Mouse (Mus musculus) v-Abl transformed pro-B cells (cell line): Measurements from ENCODE around the gene Abhd2.

ENCODE experiments used
- in situ Hi-C, 2 experiments: fragments of 400-800 bp; cut with MboI; formaldehyde crosslinking; loops; one replicate each; pipeline ENCODE4 v1.15.1; 2025; ENCODE audit not compliant: unreplicated experiment in 2 of 2

Abhd2 gene

DNA sequence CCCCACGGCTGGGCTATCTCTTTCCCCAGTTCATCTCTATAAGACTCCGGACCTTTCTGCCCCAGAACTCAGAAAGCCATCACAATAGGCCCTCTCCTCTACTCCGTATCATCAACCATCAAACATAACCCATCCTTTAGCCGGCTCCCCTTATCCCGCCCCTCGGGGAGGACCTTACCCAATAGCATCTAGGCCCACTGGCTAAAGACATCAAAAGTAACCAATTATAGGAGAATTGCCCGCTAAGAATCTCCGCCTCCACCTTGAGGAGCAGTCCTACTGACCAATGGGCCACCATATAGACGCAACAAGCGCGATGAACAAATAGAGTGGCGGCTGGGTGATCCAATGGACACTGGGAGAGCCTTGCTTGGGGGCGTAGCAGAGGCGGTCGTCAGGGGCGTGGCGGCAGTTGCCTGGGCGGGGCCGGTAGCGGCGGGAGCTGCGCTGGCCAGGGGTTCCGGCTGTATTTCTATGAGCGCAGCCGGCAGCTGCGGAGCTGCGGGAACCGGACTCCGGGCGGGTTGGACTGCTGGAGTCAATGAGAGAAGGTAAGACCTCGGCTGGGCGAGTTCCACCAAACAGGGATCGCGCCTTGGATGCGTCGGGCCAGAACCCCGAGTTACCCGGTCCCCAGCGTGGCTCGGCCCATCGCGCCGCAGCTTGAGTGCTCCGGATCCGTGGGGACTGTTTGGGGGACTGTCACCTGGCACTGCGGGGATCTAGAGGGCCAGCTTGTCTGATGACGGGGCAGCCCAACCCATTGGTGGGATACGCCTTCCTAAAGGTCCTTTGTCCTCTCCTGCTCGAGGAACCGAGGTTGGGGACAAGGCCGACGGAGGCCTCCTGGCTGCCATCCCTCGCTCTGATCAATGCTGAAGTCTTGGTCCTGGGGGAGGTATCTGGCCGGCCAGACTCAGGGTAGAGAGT is at the start of gene Abhd2:
Gene Abhd2 (plus strand): TSS at position 411 of the 930 bp plus-strand sequence.
- in situ Hi-C loops, result no loop called here

DNA sequence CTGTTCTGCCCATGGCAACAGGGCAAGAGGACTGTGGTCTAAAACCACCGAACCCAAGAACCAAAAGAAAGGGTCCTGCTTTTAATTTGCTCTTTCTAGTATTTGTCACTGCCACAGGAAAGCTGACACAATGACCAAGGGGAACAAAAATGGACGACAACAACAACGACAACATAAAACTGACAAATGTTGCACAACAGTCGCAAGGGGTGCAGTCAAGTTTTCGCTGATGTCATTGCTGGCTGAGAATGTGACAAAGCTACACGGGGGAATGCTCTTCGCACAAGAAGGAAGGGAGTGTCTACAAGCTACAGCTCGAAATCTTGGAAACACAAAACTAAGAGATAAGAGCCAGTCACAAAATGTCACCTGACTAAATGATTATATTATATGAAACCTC is 47.5 kb upstream of the Abhd2 start:
- in situ Hi-C loops, result loop anchor here in 1 of 2 experiments (10.0 kb wide), 2 partner anchors 301 to 421 kb away; no protein-coding TSS in a partner anchor

DNA sequence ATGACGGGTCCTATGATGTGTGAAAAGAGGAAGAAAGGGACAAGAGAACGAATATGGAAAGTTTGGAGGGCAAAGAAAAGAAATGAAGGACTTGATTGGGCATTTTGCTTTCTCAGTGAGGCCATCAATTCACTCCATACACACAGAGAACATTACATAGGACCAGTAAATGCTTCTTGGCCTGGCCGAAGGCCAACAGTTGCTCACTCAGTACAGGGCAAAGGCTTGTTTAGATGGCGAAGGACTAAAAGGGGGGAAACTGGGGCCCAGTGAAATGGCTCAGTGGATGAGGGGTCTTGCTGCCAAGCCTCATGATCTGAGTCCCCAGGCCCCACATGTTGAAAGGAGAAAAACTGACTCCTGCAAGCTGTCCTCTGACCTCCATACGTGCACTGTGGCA is 46.8 kb upstream of the Abhd2 start:
- in situ Hi-C loops, result loop anchor here in 1 of 2 experiments (10.0 kb wide), 2 partner anchors 301 to 421 kb away; no protein-coding TSS in a partner anchor

DNA sequence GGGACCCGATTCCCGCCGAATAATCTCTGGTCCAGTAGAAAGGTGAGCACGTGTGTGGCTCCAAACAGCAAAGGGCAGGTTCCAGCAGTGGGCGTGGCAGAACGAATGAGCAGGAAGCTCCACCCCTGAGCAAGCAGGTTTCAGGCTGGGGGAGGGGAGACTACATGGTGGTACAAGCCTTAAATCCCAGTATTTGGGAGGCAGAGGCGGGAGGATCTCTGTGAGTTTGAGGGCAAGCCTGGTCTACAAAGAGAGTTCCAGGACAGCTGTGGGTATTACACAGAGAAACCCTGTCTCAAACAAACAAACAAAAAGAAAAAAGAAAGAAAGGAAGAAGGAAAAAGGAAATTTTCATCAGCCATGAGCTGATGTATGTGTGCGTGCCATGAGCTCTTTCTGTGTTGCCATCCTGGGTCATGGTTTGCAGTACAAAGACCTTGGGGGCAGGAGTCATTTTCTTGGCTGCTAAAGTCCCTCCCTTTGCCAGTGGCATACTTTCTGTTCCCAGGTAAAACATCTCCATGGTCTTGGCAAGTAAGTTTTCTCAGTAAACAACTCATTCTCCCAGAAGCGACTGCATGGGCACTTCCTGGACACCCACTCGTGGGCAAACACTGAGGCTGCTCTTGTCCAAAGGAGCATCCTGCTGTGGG is 46.0 kb upstream of the Abhd2 start:
- in situ Hi-C loops, result loop anchor here in 1 of 2 experiments (10.0 kb wide), 2 partner anchors 302 to 422 kb away; no protein-coding TSS in a partner anchor

DNA sequence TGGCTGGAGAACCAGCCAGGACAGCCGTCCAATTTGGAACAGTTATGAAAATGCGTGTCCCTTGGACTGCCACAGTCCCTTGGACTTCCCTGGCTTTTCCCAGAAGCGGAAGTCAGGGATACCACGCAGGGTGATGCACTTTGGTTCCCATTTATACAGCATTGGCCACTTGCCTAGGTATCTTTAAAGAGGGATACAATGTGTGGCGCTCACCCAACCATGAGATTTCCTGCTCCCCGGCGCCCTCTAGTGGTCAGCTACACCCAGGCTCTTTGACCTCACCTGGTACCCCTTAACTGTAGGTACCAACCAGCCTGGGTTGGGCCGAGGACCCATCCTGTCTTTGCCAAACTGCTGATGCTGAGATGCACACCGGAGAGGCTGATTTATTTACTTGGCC is 44.5 kb upstream of the Abhd2 start:
- in situ Hi-C loops, result loop anchor here in 1 of 2 experiments (10.0 kb wide), 2 partner anchors 304 to 424 kb away; no protein-coding TSS in a partner anchor

DNA sequence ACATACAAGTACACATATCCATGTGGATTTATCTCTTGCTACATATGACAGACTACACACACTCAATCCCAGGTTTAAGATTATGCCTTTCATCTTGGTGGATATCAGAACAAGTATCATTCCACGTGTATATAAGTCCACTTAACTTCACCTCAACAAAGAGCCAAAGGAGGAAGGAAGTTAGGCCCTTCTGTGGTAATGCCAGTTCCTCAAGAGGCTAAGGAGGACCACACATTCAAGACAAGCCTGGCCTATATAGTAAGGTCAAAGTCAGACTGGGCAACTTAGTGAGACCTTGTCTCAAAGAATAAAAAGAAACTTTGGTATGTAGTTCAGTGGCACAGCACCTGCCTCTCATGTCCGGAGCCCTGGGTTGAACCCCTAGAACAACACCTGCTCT is 41.4 kb upstream of the Abhd2 start:
- in situ Hi-C loops, result loop anchor here in 1 of 2 experiments (10.0 kb wide), 1 partner anchor 437 kb away; no protein-coding TSS in a partner anchor

DNA sequence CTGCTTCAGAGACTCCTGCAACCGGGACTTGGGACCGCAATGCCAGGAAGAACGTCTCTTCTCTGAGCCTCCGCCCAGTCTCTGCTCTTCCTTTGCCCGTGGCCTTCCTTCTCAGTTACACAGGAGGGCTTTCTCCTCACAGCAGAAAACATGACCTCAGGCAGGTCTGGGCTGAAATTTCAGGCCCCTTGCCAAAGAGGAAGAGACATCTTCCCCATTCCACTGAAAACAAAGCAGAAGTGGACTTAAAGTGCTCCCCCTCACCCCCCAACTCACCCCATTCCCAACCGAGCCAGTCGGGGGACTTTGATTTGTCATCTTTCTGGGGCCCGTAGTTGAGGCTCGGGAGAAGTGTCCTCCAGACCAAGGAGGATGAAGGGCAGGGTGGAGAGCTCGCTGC is 41.0 kb upstream of the Abhd2 start:
- in situ Hi-C loops, result loop anchor here in 1 of 2 experiments (10.0 kb wide), 1 partner anchor 437 kb away; no protein-coding TSS in a partner anchor

DNA sequence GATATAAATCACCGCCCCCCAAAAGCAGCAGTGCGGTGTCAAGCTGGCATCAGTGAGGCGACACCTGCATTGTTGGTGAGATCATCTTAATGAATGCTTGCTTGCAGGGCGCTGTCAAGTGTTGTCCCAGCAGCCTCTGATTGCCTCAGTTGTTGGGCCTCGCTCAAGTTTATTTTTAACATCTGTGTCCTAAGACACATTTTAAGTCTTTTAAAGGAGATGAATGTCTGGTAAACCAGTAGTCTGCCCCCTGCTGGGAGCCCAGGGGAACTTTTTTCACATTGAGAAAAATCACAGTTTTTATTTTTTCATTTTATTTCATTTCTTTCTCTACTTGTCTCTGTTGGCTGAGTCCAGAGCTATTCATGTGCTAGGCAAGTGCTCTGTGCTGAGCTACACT is 34.3 kb upstream of the Abhd2 start:
- in situ Hi-C loops, result loop anchor here in 1 of 2 experiments (5.0 to 10.0 kb wide), 3 partner anchors 101 to 444 kb away; no protein-coding TSS in a partner anchor

DNA sequence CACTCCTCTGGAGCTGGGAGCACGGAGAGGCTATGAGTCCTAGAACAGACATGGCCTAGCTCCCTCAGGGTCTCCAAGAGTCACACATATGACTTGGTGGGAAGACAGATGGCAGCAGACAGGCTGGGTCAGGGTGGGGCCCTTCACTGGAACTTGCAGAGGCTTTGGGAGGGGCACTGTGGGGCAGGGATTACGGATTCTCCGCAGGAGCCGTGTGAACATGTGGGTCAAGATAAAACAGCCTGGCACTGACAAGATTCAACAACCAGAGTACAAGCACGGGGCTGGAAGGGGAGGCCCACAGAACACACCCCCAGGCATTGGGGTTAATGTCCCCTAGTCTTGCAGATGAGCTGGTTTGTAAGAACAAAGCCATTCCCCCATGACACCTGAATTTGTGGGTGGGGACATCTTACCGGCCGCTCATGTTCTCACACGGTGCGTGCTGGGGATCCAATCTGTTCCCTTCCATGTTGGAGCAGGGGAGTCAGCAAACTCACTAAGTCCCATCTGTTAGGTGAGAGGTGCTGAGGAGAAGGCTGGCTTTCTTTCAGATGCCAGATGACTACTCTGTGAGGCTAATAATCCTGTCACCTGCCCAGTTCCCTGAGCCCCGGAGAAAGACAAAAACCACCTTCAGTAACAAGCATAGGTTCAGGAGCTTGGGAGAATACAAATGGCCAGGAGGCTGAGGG is 30.9 kb upstream of the Abhd2 start:
- in situ Hi-C loops, result loop anchor here (10.0 kb wide), 2 partner anchors 233 to 243 kb away; no protein-coding TSS in a partner anchor

DNA sequence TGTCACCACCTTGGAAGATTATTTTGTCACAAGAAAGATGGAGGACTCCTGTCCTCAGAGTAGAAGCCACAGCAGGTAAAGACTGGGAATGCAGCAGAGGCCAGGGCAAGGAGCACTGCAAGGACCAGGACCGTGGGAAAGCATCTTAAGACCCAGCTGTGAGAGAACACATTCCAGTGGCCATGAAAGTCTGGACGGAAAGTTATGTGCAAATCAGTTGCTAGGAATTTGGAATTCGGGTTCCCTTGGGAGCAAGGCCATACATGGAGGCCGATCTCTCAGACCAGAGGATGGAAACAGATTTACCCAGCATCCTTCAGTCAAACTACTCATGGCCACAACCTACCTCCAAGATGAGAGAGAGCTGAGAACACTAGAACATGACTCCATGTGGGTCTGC is 29.8 kb upstream of the Abhd2 start:
- in situ Hi-C loops, result loop anchor here (10.0 kb wide), 2 partner anchors 232 to 242 kb away; no protein-coding TSS in a partner anchor

DNA sequence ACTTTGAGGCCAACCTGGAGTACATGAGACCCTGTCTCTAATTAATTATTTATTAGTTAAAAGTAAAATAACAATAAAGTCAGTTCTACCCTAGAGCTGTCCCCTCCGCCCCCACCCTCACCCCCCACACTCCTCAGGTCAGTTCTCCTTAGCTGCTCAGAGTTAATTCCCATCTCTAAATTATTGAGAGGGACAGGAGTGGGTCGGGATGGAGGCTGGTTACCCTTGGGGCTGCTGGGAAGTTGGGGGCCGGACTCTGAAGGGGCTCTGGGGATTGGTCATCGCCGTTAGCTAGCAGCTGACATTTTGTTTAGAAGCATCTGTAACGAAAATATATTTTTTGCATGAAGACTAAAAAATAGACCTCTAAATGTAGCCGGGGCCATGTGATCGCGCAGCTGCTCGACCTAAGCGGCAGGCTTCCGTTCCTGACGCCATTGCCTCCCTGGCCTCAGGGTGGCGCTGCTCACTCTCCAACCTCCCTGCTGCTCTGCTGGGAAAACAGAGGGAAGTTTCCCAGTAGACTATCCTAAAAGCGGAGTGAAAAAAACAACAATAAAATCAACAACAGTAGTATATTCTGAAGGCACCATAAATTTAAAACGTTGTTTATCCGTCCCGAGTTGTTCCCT is 26.8 kb upstream of the Abhd2 start:
- in situ Hi-C loops, result loop anchor here (5.0 to 10.0 kb wide), 5 partner anchors 101 to 239 kb away; no protein-coding TSS in a partner anchor

DNA sequence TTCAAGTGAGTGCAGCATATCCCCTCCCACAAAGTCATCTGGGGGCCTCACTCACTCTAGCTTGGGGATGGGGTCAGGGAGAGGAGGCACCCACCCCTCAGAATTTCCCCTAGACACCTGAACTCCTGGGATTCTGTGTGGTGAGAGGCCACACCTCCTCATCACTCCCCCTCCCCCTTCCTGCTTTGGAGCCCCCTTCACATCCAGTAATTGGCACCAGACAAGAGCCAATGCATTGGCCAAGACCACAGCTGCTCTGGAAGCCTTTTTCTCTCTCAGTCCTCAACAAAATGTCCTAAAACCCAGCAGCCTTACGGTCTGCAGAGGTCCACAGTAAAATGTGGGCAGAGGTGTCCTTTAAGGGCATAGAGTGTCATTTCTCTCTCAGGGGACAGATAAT is 25.6 kb upstream of the Abhd2 start:
- in situ Hi-C loops, result loop anchor here (5.0 to 10.0 kb wide), 5 partner anchors 100 to 237 kb away; no protein-coding TSS in a partner anchor

DNA sequence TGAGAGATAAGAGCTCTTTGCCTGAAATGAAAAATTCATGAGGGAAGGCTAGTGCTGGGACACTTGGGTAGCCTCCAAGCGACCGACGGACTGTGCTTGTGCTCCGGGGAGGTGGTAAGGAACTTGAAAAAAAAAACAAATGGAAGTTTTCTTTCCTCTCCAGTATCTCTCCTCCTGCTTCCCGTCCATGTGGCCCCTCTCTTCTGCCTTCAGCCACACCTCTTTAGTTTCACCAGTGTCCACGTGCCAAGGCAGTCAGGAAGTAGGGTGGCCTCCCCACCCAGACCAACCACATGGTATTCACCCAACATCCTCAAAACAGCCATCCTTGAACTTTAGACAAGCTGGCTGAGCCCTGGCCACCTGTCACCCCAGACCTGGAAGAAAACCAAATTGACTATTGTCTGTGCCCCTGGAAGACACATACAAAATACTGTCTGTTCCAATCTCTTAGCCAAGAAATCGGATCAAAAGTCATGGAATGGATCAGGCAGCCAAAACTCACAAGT is 25.1 kb upstream of the Abhd2 start:
- in situ Hi-C loops, result loop anchor here (5.0 to 10.0 kb wide), 5 partner anchors 99 to 237 kb away; no protein-coding TSS in a partner anchor

DNA sequence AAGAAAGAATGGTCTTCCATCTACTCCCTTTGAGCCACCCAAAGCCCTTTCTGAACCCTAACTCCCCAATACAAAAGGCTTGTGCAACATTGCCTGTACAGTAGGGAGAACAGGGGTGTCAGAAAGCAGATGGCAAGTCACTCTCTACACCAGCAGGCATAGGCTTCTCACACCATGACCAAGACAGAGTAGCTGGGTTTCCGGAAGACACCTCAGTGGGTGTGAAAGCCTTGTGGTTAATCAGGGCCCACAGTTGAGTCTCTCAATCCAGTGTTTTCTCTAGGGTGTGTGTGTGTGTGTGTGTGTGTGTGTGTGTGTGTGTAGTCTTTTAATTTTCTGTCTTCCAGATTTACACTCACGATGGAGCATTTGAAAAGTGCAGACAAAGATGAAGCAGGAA is 23.4 kb upstream of the Abhd2 start:
- in situ Hi-C loops, result loop anchor here (5.0 to 10.0 kb wide), 5 partner anchors 98 to 235 kb away; no protein-coding TSS in a partner anchor

DNA sequence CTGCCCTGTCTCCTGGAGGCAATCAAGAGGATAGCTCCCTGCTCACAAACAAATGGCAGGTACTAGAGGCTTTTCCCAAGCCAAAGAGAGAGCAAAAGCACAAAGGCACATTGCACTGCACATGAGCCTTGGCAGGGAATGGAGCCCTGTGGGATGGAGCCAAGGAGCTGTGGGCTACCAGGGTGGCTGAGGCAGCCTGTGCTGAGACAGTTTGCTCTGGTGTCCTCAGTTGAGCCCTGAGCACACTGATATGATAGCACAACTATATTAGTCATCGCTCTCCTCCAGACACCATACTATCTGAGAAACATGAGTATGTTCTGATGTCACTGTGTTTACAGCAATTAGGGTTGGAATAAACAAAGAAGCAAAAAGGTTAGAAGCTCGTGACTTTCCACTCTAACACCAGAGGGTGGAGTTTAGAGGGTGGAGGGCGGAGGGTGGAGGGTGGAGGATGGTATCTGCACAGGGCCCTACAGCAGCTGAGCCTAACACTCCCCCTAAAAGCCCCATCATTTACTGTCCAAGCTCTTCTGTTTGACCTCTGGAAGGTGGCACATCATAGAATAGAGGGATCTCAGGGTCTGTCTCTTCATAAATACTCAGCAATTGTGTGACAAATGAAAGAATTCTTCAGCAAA is 18.6 kb upstream of the Abhd2 start:
- in situ Hi-C loops, result loop anchor here in 1 of 2 experiments (5.0 kb wide), 1 partner anchor 33 kb away; no protein-coding TSS in a partner anchor

DNA sequence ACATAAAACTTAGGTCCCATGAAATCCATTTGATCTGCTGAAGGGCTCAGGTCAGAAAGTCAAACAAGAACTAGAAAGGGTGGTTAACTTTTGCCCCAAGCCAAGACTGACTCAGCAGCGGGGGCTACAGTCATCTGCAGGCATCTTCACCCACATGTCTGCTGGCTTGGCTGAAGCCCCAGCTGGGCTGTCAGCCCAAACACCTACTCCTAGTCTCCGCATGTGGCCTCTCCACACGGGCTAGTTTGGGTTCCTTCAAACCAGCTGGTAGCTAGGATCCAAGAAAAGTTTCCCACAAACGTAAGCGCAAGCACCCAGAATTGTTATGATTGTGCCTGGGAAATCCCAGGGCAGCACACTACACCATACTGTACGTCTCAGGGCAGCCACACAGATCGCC is 17.6 kb upstream of the Abhd2 start:
- in situ Hi-C loops, result no loop called here

DNA sequence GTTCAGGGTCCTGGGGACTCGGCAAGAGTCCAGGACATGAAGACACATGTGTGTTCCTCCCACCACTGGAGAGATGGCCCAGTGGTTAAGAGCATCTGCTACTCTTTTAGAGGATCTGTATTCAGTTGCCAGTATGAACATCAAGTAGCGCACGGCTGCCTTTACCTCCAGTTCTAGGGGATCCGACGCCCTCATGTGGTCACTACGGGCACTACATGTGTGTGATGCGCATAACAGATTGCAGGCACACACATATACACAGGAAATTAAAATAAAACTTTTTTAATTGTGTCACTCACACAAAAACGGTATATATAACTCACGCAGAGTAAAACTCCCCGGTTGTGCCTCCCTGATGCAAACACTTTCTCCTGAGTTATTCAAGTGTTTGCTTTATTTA is 17.2 kb upstream of the Abhd2 start:
- in situ Hi-C loops, result no loop called here

DNA sequence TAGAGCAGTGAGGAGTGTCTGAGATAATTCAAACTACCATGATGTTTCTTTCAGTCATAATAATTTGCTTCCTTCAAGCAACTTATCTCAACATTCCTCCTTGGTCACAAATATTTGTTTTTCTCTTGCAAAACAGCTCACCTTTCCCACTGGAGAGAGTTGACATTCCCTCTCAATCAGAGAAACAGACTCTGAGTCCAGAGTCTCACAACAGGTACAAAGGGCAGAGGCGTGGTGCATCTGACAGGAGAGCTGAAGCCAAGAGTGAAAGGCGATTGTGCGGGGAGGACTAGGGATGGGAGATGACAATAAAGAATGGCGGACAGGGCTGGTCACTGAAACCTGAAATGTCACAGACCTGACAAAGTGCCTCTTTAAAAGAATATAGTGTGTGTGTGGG is 16.3 kb upstream of the Abhd2 start:
- in situ Hi-C loops, result no loop called here

DNA sequence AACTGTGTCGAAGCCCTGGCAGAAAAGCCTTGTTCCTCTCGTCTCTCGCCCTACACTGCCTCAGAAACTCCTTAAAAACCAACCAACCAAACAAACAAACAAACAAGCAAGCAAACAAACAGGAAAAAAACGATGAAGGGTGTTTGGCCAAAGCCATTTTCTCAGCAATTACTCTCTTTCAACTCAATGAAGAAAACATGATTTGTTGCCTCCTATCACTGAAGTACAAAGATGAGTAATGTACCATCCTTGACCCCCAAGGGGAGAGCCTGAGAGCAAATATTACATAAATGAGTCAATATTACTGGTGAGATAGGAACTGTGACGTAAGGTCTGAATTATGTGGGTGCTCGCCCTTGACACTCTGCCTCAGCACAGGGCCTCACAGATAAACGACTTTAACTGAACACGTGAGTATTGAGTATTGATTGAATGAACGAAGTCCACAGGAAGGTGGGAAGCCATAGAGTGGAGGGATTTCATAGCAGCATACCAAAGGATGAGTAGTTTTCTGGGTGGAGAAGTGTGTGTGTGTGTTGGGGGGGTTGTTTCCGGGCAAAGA is 13.9 kb upstream of the Abhd2 start:
- in situ Hi-C loops, result no loop called here
